9 mouse cellular contexts compared by ENCODE assay signal in the genomic region with DNA sequence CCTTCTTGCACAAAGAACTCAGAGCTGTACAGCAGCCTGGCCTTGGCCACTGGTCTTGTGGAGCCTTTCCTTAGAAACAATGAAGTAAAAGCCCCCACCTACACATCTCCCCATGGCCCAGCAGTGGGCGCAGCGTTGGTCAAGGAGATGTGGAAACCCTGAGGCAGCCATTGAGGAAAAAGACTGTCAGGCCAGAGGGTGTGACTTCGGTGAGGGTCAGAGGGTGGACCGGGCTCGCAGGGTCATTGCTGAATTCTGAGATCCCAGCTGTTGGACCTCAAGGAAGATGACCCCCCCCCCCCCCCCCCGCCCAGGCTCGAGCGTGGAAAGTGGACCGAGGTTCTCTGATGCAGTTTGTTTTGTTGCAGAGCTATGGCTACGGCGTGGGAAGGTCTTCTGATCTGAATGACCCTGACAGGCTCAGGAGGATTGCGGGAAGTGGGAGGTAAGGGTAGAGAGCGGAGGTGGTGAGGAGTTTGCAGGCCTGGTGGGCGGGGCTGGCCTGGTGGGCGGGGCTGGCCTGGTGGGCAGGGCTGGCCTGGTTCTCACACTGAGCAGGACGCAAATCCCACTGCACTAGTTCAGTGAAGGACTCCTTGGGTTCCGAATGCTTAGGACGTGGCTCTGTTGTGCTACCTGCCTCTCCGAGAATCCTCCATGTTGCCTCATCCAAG. TPM values are rescaled to one million over a fixed set of nuclear protein-coding genes. Genes with fewer than 3 reads are reported as not detected.
DNase-seq lines count a peak whose midpoint lies in the region; ATAC-seq and TF ChIP-seq lines count a peak whose summit lies in the region.
"Had no signal": no experiment of that assay in that cellular context is flagged by ENCODE, and none has a peak within 500 bp of the region (broad histone marks: within the 10 kb centered on the region; RNA-seq: fewer than 3 reads in every experiment).

No protein-coding gene starts in this region.

- no peaks in the 10 kb centered on the region for H3K9me3 ChIP-seq in hindbrain, embryonic 16.5 days (ENCODE audit: control insufficient read depth, low read length)
- H3K9me3 ChIP-seq in liver, embryonic 12.5 days (replicated peaks): no peaks in the 10 kb centered on the region

- WGBS in hindbrain, embryonic 16.5 days: 10% methylated on average over 19 of the region's 19 CpGs
- 11% methylated on average over 17 of the region's 19 CpGs for WGBS in liver, embryonic 12.5 days (ENCODE audit: insufficient replicate concordance)
- WGBS in thymus, adult 2 months: 21% methylated on average over 19 of the region's 19 CpGs

- no peaks in the 10 kb centered on the region for H3K79me2 ChIP-seq in myocyte (ENCODE audit: control insufficient read depth, insufficient read depth)

- ATAC-seq in hindbrain, embryonic 16.5 days: peak; percentile 21; the same call in 1 of the 2 replicates
- ATAC-seq in liver, embryonic 12.5 days: peak; percentile 56

- DNase-seq in R1 (ENCODE audit: low read depth, low spot score): peak; percentile 60
- peak; percentile 16 for DNase-seq in c-Kit-negative CD71-positive TER-119-positive erythroid progenitor cells, embryonic 14.5 days (ENCODE audit: low read depth, low spot score)
- DNase-seq in gastrocnemius, postnatal 10 days: peak; percentile 85
- DNase-seq in thymus, adult 2 months: peak; percentile 58
- DNase-seq in frontal cortex, adult 2 months (ENCODE audit: extremely low spot score in 1 of 2, low spot score in 1 of 2): no peak

- H3K9ac ChIP-seq in hindbrain, embryonic 16.5 days (ENCODE audit: low read depth, low read length): peak overlapping the region; percentile 27
- H3K9ac ChIP-seq in liver, embryonic 12.5 days: peak overlapping the region; percentile 40; the same call in 1 of the 2 replicates

- peak overlapping the region; percentile 28 for H3K4me3 ChIP-seq in hindbrain, embryonic 16.5 days (ENCODE audit: low read length)
- H3K4me3 ChIP-seq in liver, embryonic 12.5 days: peak overlapping the region; percentile 39
- no peak overlapping the region for H3K4me3 ChIP-seq in myocyte
- H3K4me3 ChIP-seq in thymus, adult 2 months (ENCODE audit: control insufficient read depth, insufficient read depth, low read length): no peak overlapping the region
- H3K4me3 ChIP-seq: erythroblast, embryonic 14.5 days had no signal

- H3K27me3 ChIP-seq in hindbrain, embryonic 16.5 days (replicated peaks; ENCODE audit: control insufficient read depth, insufficient read depth, low read length): no peaks in the 10 kb centered on the region
- H3K27me3 ChIP-seq in liver, embryonic 12.5 days (replicated peaks): peaks cover 79% of the 10 kb centered on the region
- no peaks in the 10 kb centered on the region for H3K27me3 ChIP-seq in myocyte (ENCODE audit: control insufficient read depth, insufficient read depth, insufficient read length)
- no peaks in the 10 kb centered on the region for H3K27me3 ChIP-seq in thymus, adult 2 months (ENCODE audit: control insufficient read depth, insufficient read depth, low read length)

- no peak overlapping the region; the same call in 1 of the 2 replicates for H3K27ac ChIP-seq in hindbrain, embryonic 16.5 days (ENCODE audit: low read depth, low read length)
- H3K27ac ChIP-seq in liver, embryonic 12.5 days: no peak overlapping the region
- H3K27ac ChIP-seq in thymus, adult 2 months (ENCODE audit: control insufficient read depth, insufficient read depth, low read length): no peak overlapping the region

- H3K4me2 ChIP-seq in hindbrain, embryonic 16.5 days (ENCODE audit: low read length): peak overlapping the region; percentile 50
- H3K4me2 ChIP-seq in liver, embryonic 12.5 days: peak overlapping the region; percentile 61
- peak overlapping the region; percentile 87 for H3K4me2 ChIP-seq in myocyte (ENCODE audit: low read depth)

- peak; percentile 29 for TF ChIP-seq POLR2A in myocyte (IDR thresholded peaks at IDR 0.05; ENCODE audit: insufficient read length, low read depth)
- TF ChIP-seq POLR2A in thymus, adult 2 months (IDR thresholded peaks at IDR 0.05; ENCODE audit: control insufficient read depth, extremely low read depth, insufficient read depth, low read length, poor library complexity): no peak

- TF ChIP-seq CTCF in thymus, adult 2 months (IDR thresholded peaks at IDR 0.05; ENCODE audit: borderline replicate concordance, control insufficient read depth, extremely low read depth, insufficient read depth, low read length, poor library complexity): no peak

- no peaks in the 10 kb centered on the region for H3K36me3 ChIP-seq in hindbrain, embryonic 16.5 days (ENCODE audit: control insufficient read depth, insufficient read depth, low read length)
- no peaks in the 10 kb centered on the region for H3K36me3 ChIP-seq in liver, embryonic 12.5 days
- H3K36me3 ChIP-seq in myocyte (ENCODE audit: control insufficient read depth, insufficient read depth): no peaks in the 10 kb centered on the region
- H3K36me3 ChIP-seq in thymus, adult 2 months (ENCODE audit: control insufficient read depth, insufficient read depth, low read length): no peaks in the 10 kb centered on the region

- peaks cover 20% of the 10 kb centered on the region for H3K4me1 ChIP-seq in hindbrain, embryonic 16.5 days (ENCODE audit: control insufficient read depth, insufficient read depth, low read depth, low read length)
- H3K4me1 ChIP-seq in liver, embryonic 12.5 days: peaks cover 52% of the 10 kb centered on the region
- peaks cover 17% of the 10 kb centered on the region for H3K4me1 ChIP-seq in thymus, adult 2 months (replicated peaks; ENCODE audit: control insufficient read depth, insufficient read depth, low read length)

- H3ac ChIP-seq in myocyte (ENCODE audit: control insufficient read depth, insufficient read length): no peak overlapping the region

TF ChIP-seq in myocyte, 11 proteins besides CTCF, POLR2A, EP300 and RAD21:
- TF ChIP-seq MYOG (IDR thresholded peaks at IDR 0.05; ENCODE audit: control insufficient read depth in 1 of 3, insufficient read depth in 1 of 3, insufficient read length in 2 of 3, low read depth in 2 of 3): no peak
- TF ChIP-seq CEBPB (IDR thresholded peaks at IDR 0.05; ENCODE audit: insufficient read depth, poor library complexity, severe bottlenecking): no peak
- no peak for TF ChIP-seq USF1 (IDR thresholded peaks at IDR 0.05; ENCODE audit: low read depth)
- no peak for TF ChIP-seq SRF (IDR thresholded peaks at IDR 0.05; ENCODE audit: control insufficient read depth, insufficient read length, low read depth)
- TF ChIP-seq MYOD1 (IDR thresholded peaks at IDR 0.05; ENCODE audit: control insufficient read depth in 1 of 3, insufficient read length in 2 of 3, low read depth in 2 of 3): no peak
- no peak for TF ChIP-seq E2F4 (IDR thresholded peaks at IDR 0.05; ENCODE audit: insufficient read depth)
- TF ChIP-seq TCF3 (IDR thresholded peaks at IDR 0.05; ENCODE audit: insufficient read length, low read depth): no peak
- no peak for TF ChIP-seq MAX (IDR thresholded peaks at IDR 0.05; ENCODE audit: low read depth)
- TF ChIP-seq REST (IDR thresholded peaks at IDR 0.05; ENCODE audit: insufficient read depth, insufficient read length): no peak
- TF ChIP-seq POLR2AphosphoS2 (IDR thresholded peaks at IDR 0.05; ENCODE audit: insufficient read length, low read depth): no peak
- no peak for TF ChIP-seq TCF12 (IDR thresholded peaks at IDR 0.05; ENCODE audit: insufficient read depth, poor library complexity, severe bottlenecking)

RNA-seq across cellular contexts. Expression of a gene that starts 32.6 kb away (rescaled TPM):
- total RNA-seq in gastrocnemius, postnatal 10 days (2021): 10 to 100 TPM; 55.0 to 69.1 TPM
- 7.9 and 11.4 TPM in 2 replicates for polyA plus RNA-seq in hindbrain, embryonic 16.5 days (2015; fragmentation: Nextera tagmentation; extraction: Ambion mirVana)
- polyA plus RNA-seq in liver, embryonic 12.5 days (2016; fragmentation: Nextera tagmentation; extraction: Ambion mirVana): 69.4 and 69.9 TPM in 2 replicates
- 61.0 TPM for polyA plus RNA-seq in myocyte (2012; fragmentation: generic; extraction: Trizol)
- 32.8 and 37.6 TPM in 2 replicates for polyA plus RNA-seq in thymus, adult 2 months (2012; rRNA removed)
- polyA plus RNA-seq in frontal cortex, adult 2 months (2012; rRNA removed): 11.2 and 11.3 TPM in 2 replicates

RNA-seq across cellular contexts. Expression of a gene that starts 50.2 kb away (rescaled TPM):
- total RNA-seq in gastrocnemius, postnatal 10 days (2021): 1 to 10 TPM; 4.2 to 4.7 TPM
- 1.9 and 2.1 TPM in 2 replicates for polyA plus RNA-seq in hindbrain, embryonic 16.5 days (2015; fragmentation: Nextera tagmentation; extraction: Ambion mirVana)
- polyA plus RNA-seq in liver, embryonic 12.5 days (2016; fragmentation: Nextera tagmentation; extraction: Ambion mirVana): 0.31 and 0.39 TPM in 2 replicates
- polyA plus RNA-seq in myocyte (2012; fragmentation: generic; extraction: Trizol): 0.25 TPM
- polyA plus RNA-seq in thymus, adult 2 months (2012; rRNA removed): 2.2 and 3.1 TPM in 2 replicates
- polyA plus RNA-seq in frontal cortex, adult 2 months (2012; rRNA removed): 3.7 and 4.5 TPM in 2 replicates

Comparison
In these comparisons a context has a peak if more than half of its experiments do, and no peak if none do; other contexts are left out.
1. DNase-seq: peak in R1 (single experiment), c-Kit-negative CD71-positive TER-119-positive erythroid progenitor cells, embryonic 14.5 days (single experiment), gastrocnemius, postnatal 10 days (single experiment) and thymus, adult 2 months (single experiment); none in frontal cortex, adult 2 months (0 of 2).
2. H3K4me3 ChIP-seq: peak in hindbrain, embryonic 16.5 days (single experiment) and liver, embryonic 12.5 days (single experiment); none in myocyte (single experiment) and thymus, adult 2 months (single experiment).
3. Peak in every context shown above with its lines, with median percentiles within 50 percentile points of each other: H3K4me2 ChIP-seq.